Mouse (Mus musculus) brain, embryonic 14.5 days (tissue): ENCODE measurements around the gene Dnttip2.

Source experiments
- CTCF ChIP-seq: fragments of 200-500 bp; IDR thresholded peaks from 2 replicates; pipeline ENCODE4 v1.5.1; 2012; ENCODE audit warnings: inconsistent platforms, mild to moderate bottlenecking, moderate library complexity, borderline replicate concordance; ENCODE audit not compliant: insufficient read depth, insufficient read length; ENCODE audit errors: extremely low read depth
- POLR2A ChIP-seq: fragments of 200-500 bp; IDR thresholded peaks from 2 replicates; pipeline ENCODE4 v1.6.1; 2012; ENCODE audit warnings: mild to moderate bottlenecking, inconsistent platforms, borderline replicate concordance; ENCODE audit not compliant: poor library complexity, insufficient read depth, insufficient read length, severe bottlenecking; ENCODE audit errors: extremely low read depth

DNA sequence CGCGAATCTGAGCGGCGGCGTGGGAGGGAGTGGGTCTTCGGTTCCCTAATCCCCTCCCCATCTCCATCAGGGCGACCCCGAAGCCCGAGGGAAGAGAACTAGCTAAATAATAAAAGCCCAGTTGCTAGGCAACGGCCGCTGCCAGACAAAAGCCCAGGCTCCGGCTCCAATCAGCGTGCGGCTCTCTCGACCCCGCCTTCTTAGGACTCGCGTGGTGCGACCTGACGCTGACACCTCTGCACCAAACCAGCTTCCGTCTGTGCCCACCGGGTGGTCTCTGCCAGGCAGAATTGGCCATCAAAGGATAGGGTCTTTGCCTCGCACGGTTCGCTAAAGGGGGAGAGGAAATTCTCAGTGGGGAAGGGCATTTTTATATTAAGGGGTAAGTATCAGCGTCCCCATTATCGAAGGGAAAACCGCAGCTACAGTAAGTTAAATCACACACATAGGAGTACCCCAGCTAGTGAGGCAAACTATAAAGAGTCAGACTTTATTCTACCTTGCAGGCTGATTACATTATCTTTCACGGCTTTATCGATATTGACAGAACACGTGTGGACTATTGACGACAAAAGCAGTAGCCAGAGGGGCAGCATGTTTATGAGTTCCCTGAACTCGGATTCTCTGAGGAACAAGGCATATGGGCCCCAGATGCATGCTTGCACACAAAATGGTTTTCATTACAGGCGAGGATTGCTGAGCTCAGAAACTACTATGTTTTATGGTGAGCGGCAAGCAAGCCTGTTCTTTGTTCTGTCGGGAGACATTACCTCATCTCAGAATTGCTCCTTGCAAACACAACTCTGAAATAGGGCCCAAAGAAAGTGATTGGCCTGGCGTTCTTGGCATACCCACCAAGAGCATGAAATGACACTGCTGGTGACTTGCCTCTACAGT is 20.0 kb downstream of the Dnttip2 start, which contains the start of gene Bcar3:
- TF ChIP-seq POLR2A, result no peak
- TF ChIP-seq CTCF, result no peak
